Mouse (Mus musculus): ENCODE measurements around the gene Epb41l4b. TPM values are rescaled to one million over a fixed set of nuclear protein-coding genes. Genes with fewer than 3 reads are reported as not detected.

The Epb41l4b gene
- polyA plus RNA-seq, 1 experiment from 2014 or later = 10.3 TPM

GRCm38 (mm10) chr4:57156549-57157169, 13.4 kb upstream of the Epb41l4b start:
- WGBS = 44% methylated on average over 8 of the region's 8 CpGs
- Histone ChIP-seq H3K36me3 (ENCODE audit: insufficient read depth, low read length) (no peaks in the 10 kb centered on the region), H3K4me1 (ENCODE audit: insufficient read depth, low read depth, low read length) (no peaks in the 10 kb centered on the region), H3K4me2 (replicated peaks; ENCODE audit: low read depth, low read length) (no peak overlapping the region), H3K4me3 (ENCODE audit: low read depth, low read length) (no peak overlapping the region), H3K27me3 (replicated peaks; ENCODE audit: insufficient read depth, low read length) (no peaks in the 10 kb centered on the region), H3K27ac (ENCODE audit: low read length) (peak overlapping the region; percentile 77), H3K9me3 (ENCODE audit: low read length) (no peaks in the 10 kb centered on the region), H3K9ac (replicated peaks; ENCODE audit: low read depth) (no peak overlapping the region)
- DNase-seq (ENCODE audit: low spot score) (peak; percentile 87), ATAC-seq (peak; percentile 76)
- TF ChIP-seq CTCF (IDR thresholded peaks at IDR 0.05) (no peak), EP300 (IDR thresholded peaks at IDR 0.05) (0 out of 2 replicates have a peak, but pooled peaks have one; percentile 7)

GRCm38 (mm10) chr4:57153838-57154237, 10.6 kb upstream of the Epb41l4b start:
- Histone ChIP-seq H3K9ac (replicated peaks; ENCODE audit: low read depth) (0 out of 2 replicates have a peak overlapping the region, but pooled peaks have one; percentile 19), H3K4me3 (ENCODE audit: low read depth, low read length) (no peak overlapping the region), H3K27me3 (replicated peaks; ENCODE audit: insufficient read depth, low read length) (no peaks in the 10 kb centered on the region), H3K4me2 (replicated peaks; ENCODE audit: low read depth, low read length) (peak overlapping the region; percentile 40), H3K27ac (ENCODE audit: low read length) (peak overlapping the region; percentile 84), H3K9me3 (ENCODE audit: low read length) (no peaks in the 10 kb centered on the region), H3K36me3 (ENCODE audit: insufficient read depth, low read length) (no peaks in the 10 kb centered on the region), H3K4me1 (ENCODE audit: insufficient read depth, low read depth, low read length) (no peaks in the 10 kb centered on the region)
- DNase-seq (ENCODE audit: low spot score) (peak; percentile 93), ATAC-seq (peak; percentile 94)
- TF ChIP-seq EP300 (IDR thresholded peaks at IDR 0.05) (peak; percentile 71; the same call in 1 of the 2 replicates), CTCF (IDR thresholded peaks at IDR 0.05) (no peak)
- 35% methylated on average over 8 of the region's 8 CpGs for WGBS

- no peaks in the 10 kb centered on the region for H3K36me3 ChIP-seq (ENCODE audit: insufficient read depth, low read length)
- DNase-seq (ENCODE audit: low spot score) (peak; percentile 81), ATAC-seq (peak; percentile 80)
- H3K9me3 ChIP-seq (ENCODE audit: low read length) = no peaks in the 10 kb centered on the region
- no peak for TF ChIP-seq CTCF (IDR thresholded peaks at IDR 0.05)
- TF ChIP-seq EP300 (IDR thresholded peaks at IDR 0.05) = no peak
- no peaks in the 10 kb centered on the region for H3K4me1 ChIP-seq (ENCODE audit: insufficient read depth, low read depth, low read length)
- peak overlapping the region; percentile 84 for H3K27ac ChIP-seq (ENCODE audit: low read length)
- 11% methylated on average over 9 of the region's 9 CpGs for WGBS
- H3K27me3 ChIP-seq (replicated peaks; ENCODE audit: insufficient read depth, low read length) = no peaks in the 10 kb centered on the region
- peak overlapping the region; percentile 40 for H3K4me2 ChIP-seq (replicated peaks; ENCODE audit: low read depth, low read length)
- 0 out of 2 replicates have a peak overlapping the region, but pooled peaks have one; percentile 19 for H3K9ac ChIP-seq (replicated peaks; ENCODE audit: low read depth)
- no peak overlapping the region for H3K4me3 ChIP-seq (ENCODE audit: low read depth, low read length)
Measured at GRCm38 (mm10) chr4:57153068-57153835, 10.0 kb upstream of the Epb41l4b start.

- peak; percentile 45 for ATAC-seq
- H3K4me3 ChIP-seq (ENCODE audit: low read depth, low read length) = no peak overlapping the region
- WGBS = 48% methylated on average over 3 of the region's 3 CpGs
Measured at GRCm38 (mm10) chr4:57148182-57148581, 4.9 kb upstream of the Epb41l4b start.

GRCm38 (mm10) chr4:57142374-57143025, 737 bp downstream of the Epb41l4b start:
- TF ChIP-seq CTCF (IDR thresholded peaks at IDR 0.05) = no peak
- TF ChIP-seq EP300 (IDR thresholded peaks at IDR 0.05) = no peak
- H3K4me1 ChIP-seq (ENCODE audit: insufficient read depth, low read depth, low read length) = peaks cover 3% of the 10 kb centered on the region
- DNase-seq (ENCODE audit: low spot score) (no peak), ATAC-seq (no peak)
- H3K36me3 ChIP-seq (ENCODE audit: insufficient read depth, low read length) = no peaks in the 10 kb centered on the region
- peak overlapping the region; percentile 76 for H3K27ac ChIP-seq (ENCODE audit: low read length)
- H3K27me3 ChIP-seq (replicated peaks; ENCODE audit: insufficient read depth, low read length) = 0 out of 2 replicates have a peak, but pooled peaks cover 4% of the 10 kb centered on the region
- H3K9me3 ChIP-seq (ENCODE audit: low read length) = no peaks in the 10 kb centered on the region
- peak overlapping the region; percentile 67 for H3K4me3 ChIP-seq (ENCODE audit: low read depth, low read length)
- peak overlapping the region; percentile 98 for H3K4me2 ChIP-seq (replicated peaks; ENCODE audit: low read depth, low read length)
- 1% methylated on average over 23 of the region's 43 CpGs for WGBS
- H3K9ac ChIP-seq (replicated peaks; ENCODE audit: low read depth) = peak overlapping the region; percentile 43

More at GRCm38 (mm10) chr4:57148182-57148581, 4.9 kb upstream of the Epb41l4b start:
- no peaks in the 10 kb centered on the region for H3K27me3 ChIP-seq (replicated peaks; ENCODE audit: insufficient read depth, low read length)
- H3K4me2 ChIP-seq (replicated peaks; ENCODE audit: low read depth, low read length) = no peak overlapping the region
- no peaks in the 10 kb centered on the region for H3K9me3 ChIP-seq (ENCODE audit: low read length)
- H3K9ac ChIP-seq (replicated peaks; ENCODE audit: low read depth) = no peak overlapping the region
- no peaks in the 10 kb centered on the region for H3K36me3 ChIP-seq (ENCODE audit: insufficient read depth, low read length)
- no peak overlapping the region for H3K27ac ChIP-seq (ENCODE audit: low read length)
- H3K4me1 ChIP-seq (ENCODE audit: insufficient read depth, low read depth, low read length) = peaks cover 3% of the 10 kb centered on the region; the same call in 1 of the 2 replicates
- DNase-seq (ENCODE audit: low spot score) = no peak
- TF ChIP-seq CTCF (IDR thresholded peaks at IDR 0.05) = no peak
- no peak for TF ChIP-seq EP300 (IDR thresholded peaks at IDR 0.05)

GRCm38 (mm10) chr4:57141908-57142361, 1.3 kb downstream of the Epb41l4b start:
- ATAC-seq (no peak), DNase-seq (ENCODE audit: low spot score) (no peak)
- H3K9ac ChIP-seq (replicated peaks; ENCODE audit: low read depth) = peak overlapping the region; percentile 43
- no peaks in the 10 kb centered on the region for H3K36me3 ChIP-seq (ENCODE audit: insufficient read depth, low read length)
- H3K27me3 ChIP-seq (replicated peaks; ENCODE audit: insufficient read depth, low read length) = 0 out of 2 replicates have a peak, but pooled peaks cover 4% of the 10 kb centered on the region
- H3K4me2 ChIP-seq (replicated peaks; ENCODE audit: low read depth, low read length) = peak overlapping the region; percentile 98
- H3K4me1 ChIP-seq (ENCODE audit: insufficient read depth, low read depth, low read length) = peaks cover 3% of the 10 kb centered on the region
- H3K27ac ChIP-seq (ENCODE audit: low read length) = peak overlapping the region; percentile 76
- H3K4me3 ChIP-seq (ENCODE audit: low read depth, low read length) = peak overlapping the region; percentile 67
- TF ChIP-seq CTCF (IDR thresholded peaks at IDR 0.05) = no peak
- TF ChIP-seq EP300 (IDR thresholded peaks at IDR 0.05) = no peak
- H3K9me3 ChIP-seq (ENCODE audit: low read length) = no peaks in the 10 kb centered on the region
- WGBS = 5% methylated on average over 25 of the region's 26 CpGs

All from lung, postnatal 0 days (tissue).